Mouse (Mus musculus) hindbrain, embryonic 12.5 days (tissue): ENCODE results near the gene Cd3g. TPM values are rescaled to one million over a fixed set of nuclear protein-coding genes. Genes with fewer than 3 reads are reported as not detected.

Experiments used
- ATAC-seq: fragments of 200-750 bp; cut with Nextera tagmentation; 2 replicates; pipeline ENCODE4 v1.8.0; 2017; ENCODE audit warnings: moderate TSS enrichment; ENCODE audit not compliant: low FRiP score
- H3K27ac ChIP-seq: fragments of 300-500 bp; sonication (generic); 2 replicates; pipeline ENCODE4 v1.5.1; 2016; ENCODE audit warnings: mild to moderate bottlenecking
- H3K27me3 ChIP-seq: fragments of 300-500 bp; sonication (generic); 2 replicates; pipeline ENCODE4 v1.6.1; 2016; ENCODE audit warnings: mild to moderate bottlenecking
- H3K36me3 ChIP-seq: fragments of 300-500 bp; sonication (generic); 2 replicates; pipeline ENCODE4 v1.6.1; 2016; ENCODE audit warnings: mild to moderate bottlenecking
- H3K4me1 ChIP-seq: fragments of 300-500 bp; sonication (generic); 2 replicates; pipeline ENCODE4 v1.6.1; 2016
- H3K4me2 ChIP-seq: fragments of 300-500 bp; sonication (generic); replicated peaks from 2 replicates; pipeline ENCODE4 v1.6.1; 2016; ENCODE audit warnings: mild to moderate bottlenecking
- H3K4me3 ChIP-seq: fragments of 300-500 bp; sonication (generic); 2 replicates; pipeline ENCODE4 v1.5.1; 2016; ENCODE audit warnings: mild to moderate bottlenecking
- H3K9ac ChIP-seq: fragments of 300-500 bp; sonication (generic); 2 replicates; pipeline ENCODE4 v1.6.1; 2016; ENCODE audit warnings: mild to moderate bottlenecking, moderate library complexity
- H3K9me3 ChIP-seq: fragments of 300-500 bp; sonication (generic); replicated peaks from 2 replicates; pipeline ENCODE4 v1.6.1; 2016; ENCODE audit warnings: mild to moderate bottlenecking
- WGBS: fragments of 180-500 bp; shearing (Covaris S2); methylation state at CpG from one replicate; pipeline ENCODE4 v1.1.7; 2016; 5-methylcytosine and 5-hydroxymethylcytosine counted together
- polyA plus RNA-seq: library from polyadenylated mRNA; unstranded; fragments of >200 nt; fragmentation: Nextera tagmentation; extraction: Ambion mirVana; gene quantifications from 2 replicates; pipeline ENCODE4 v1.2.1, GENCODE M21; 2016

Cd3g gene
- polyA plus RNA-seq, 1 experiment from 2014 or later, result not detected

DNA sequence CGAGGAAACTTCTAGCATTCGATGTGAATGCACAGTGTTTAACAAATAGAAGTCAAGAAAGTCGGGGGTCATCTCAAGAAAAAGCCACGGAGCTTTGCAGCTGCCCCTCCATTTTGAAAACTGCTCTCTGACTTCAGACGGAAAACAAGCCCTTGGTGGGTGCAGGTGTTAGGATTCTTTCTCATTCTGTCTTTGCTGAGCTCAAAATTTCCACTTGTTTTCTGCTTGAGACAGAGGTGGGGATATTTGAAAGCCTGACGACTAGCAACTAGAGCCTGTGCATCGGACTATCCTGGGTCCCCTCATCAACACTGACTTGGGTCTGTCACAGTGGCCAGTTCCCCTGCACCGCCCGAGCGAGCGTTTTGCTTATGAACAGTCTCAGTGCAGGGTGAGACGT, 27.2 kb upstream of the Cd3g start:
- Histone ChIP-seq H3K4me2 (no peak overlapping the region), H3K27ac (no peak overlapping the region), H3K9ac (no peak overlapping the region), H3K36me3 (no peaks in the 10 kb centered on the region), H3K4me3 (no peak overlapping the region), H3K27me3 (no peaks in the 10 kb centered on the region; the same call in none of the 2 replicates), H3K4me1 (no peaks in the 10 kb centered on the region), H3K9me3 (no peaks in the 10 kb centered on the region)
- no peak for ATAC-seq
- WGBS, result 82% methylated on average over 12 of the region's 12 CpGs

DNA sequence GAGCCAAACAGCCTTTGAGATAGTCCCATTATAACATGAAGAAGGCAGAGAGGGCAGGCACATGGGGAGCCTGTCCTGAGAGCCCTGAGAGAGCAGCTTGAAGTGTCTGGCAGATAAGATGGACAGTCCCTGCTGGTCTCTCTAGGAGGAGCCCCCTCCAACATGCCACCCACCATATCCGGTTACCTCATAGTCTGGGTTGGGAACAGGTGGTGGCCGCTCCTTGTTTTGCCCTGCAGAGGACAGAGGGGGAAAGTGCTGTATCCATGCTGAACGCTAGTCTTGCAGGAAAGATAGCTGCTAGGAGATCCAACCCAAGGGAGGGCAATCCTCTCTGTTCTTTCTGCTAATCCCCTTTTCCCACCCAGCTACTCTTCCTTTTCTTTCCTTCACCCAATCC, 20.0 kb upstream of the Cd3g start:
- Histone ChIP-seq H3K4me2 (no peak overlapping the region), H3K27me3 (no peaks in the 10 kb centered on the region), H3K9me3 (no peaks in the 10 kb centered on the region), H3K4me1 (no peaks in the 10 kb centered on the region), H3K9ac (no peak overlapping the region), H3K27ac (no peak overlapping the region), H3K36me3 (no peaks in the 10 kb centered on the region), H3K4me3 (no peak overlapping the region)
- no peak for ATAC-seq
- WGBS, result 67% methylated on average over 3 of the region's 3 CpGs

DNA sequence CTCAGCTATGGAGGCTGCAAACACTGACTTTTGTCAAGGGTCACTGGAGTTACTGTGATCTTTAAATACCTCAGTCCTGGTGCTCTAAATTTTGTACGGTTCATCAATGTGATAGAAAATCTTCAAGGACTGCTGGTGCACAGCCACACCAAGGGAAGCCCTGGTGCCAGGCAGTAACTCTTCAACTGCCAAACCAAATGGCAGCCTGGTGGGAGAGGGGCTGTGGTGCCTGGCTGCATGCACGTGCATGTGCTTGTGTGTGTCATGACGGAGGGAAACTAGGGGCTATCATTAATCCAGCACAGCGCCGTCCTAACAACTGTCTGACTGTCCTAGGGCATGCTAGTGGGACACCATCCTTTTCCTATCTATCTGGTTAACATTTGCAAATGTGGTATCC, 19.5 kb upstream of the Cd3g start:
- 77% methylated on average over 5 of the region's 5 CpGs for WGBS
- Histone ChIP-seq H3K9me3 (no peaks in the 10 kb centered on the region), H3K4me3 (no peak overlapping the region), H3K27me3 (no peaks in the 10 kb centered on the region), H3K4me2 (no peak overlapping the region), H3K4me1 (no peaks in the 10 kb centered on the region), H3K9ac (no peak overlapping the region), H3K36me3 (no peaks in the 10 kb centered on the region), H3K27ac (no peak overlapping the region)
- no peak for ATAC-seq

DNA sequence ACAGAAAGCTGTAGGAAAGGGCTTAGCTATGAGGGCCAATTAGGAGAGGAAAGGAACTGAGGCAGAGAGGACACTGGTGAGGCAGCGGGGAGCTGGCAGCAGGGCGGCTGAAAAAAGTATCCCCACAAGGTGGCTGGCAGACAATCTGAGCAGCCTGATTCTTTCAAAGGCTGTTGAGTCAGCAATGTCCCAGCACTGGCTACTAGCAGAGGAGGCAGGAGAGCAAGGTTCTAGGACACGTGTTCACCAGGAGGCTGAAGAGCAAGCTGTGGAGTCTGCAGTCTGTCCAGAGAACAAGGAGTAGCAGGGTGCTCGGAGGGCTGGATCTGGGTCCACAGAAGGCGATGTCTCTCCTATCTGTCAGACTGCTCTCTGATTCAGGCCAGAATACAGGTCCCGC, 18.9 kb upstream of the Cd3g start:
- 54% methylated on average over 6 of the region's 6 CpGs for WGBS

DNA sequence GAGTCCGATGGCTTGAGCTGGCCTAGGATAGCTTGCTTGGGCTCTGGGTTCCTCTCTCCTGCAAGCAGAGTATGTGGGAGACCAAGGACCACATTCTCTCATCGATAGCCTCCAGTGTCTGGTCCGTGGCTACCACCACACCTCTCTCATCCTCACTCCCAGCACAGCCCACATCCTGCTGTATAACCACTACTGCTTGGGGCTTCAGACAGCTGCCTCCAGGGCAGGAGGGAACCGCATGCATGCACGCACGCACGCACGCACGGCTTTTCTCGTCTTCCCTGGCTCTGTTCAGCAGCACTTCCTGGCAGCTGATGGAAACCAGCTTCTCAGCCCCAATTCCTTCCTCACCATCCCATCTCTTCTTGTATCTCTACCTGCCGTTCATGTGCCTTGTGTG, 17.9 kb upstream of the Cd3g start:
- no peaks in the 10 kb centered on the region for H3K27me3 ChIP-seq
- no peaks in the 10 kb centered on the region for H3K4me1 ChIP-seq
- no peak overlapping the region for H3K9ac ChIP-seq
- 74% methylated on average over 11 of the region's 11 CpGs for WGBS
- no peaks in the 10 kb centered on the region for H3K36me3 ChIP-seq
- H3K27ac ChIP-seq, result no peak overlapping the region
- H3K4me3 ChIP-seq, result no peak overlapping the region
- no peaks in the 10 kb centered on the region for H3K9me3 ChIP-seq
- H3K4me2 ChIP-seq, result no peak overlapping the region
- ATAC-seq, result no peak

More for the DNA sequence above, 18.9 kb upstream of the Cd3g start:
- Histone ChIP-seq H3K36me3 (no peaks in the 10 kb centered on the region), H3K4me1 (no peaks in the 10 kb centered on the region), H3K9me3 (no peaks in the 10 kb centered on the region), H3K4me2 (no peak overlapping the region), H3K9ac (no peak overlapping the region), H3K27me3 (no peaks in the 10 kb centered on the region), H3K4me3 (no peak overlapping the region), H3K27ac (no peak overlapping the region)
- no peak for ATAC-seq

DNA sequence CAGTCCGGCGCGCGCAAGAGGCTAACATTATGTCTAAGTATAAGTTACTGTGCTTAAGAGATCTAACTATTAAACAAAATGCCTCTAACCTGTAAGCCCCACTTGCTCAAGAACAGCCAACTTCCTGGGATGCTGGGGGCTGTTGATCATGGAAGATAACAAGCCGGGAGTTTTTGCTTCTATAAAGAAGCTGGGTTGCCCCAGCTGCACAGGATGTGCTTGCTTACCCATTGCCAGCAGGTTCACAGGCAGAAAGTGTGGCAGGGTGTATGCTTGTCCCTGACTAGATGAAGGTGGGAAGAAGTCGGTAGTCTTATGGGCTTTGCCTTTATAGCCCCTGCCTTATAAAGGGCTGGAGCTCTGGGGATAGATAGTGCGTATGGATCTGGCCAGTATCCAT, 16.4 kb upstream of the Cd3g start:
- Histone ChIP-seq H3K9ac (no peak overlapping the region), H3K4me2 (no peak overlapping the region), H3K36me3 (no peaks in the 10 kb centered on the region), H3K4me3 (no peak overlapping the region), H3K27ac (no peak overlapping the region), H3K27me3 (no peaks in the 10 kb centered on the region), H3K4me1 (no peaks in the 10 kb centered on the region), H3K9me3 (no peaks in the 10 kb centered on the region)
- no peak for ATAC-seq
- WGBS, result 98% methylated on average over 7 of the region's 7 CpGs

DNA sequence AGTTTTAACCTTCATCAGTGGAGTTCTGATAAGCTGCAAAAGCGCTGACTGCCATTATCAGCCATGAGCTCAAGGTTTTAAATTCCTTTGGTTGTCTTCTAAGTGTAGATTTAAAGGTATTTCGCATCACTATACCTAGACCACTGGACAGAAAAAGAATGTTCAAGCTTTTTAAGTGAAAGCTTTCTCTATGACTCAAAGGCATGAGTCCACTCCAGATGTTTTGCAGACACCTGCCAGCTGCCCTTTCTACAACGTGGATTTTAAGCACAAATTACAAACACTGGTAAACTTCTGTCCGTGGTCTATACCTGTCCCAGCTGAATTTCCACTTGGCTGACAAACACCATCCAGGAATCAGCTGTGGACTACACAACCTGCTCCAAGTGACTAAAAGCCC, 14.7 kb upstream of the Cd3g start:
- 76% methylated on average over 4 of the region's 4 CpGs for WGBS
- Histone ChIP-seq H3K27me3 (no peaks in the 10 kb centered on the region), H3K9ac (no peak overlapping the region), H3K4me3 (no peak overlapping the region), H3K4me1 (no peaks in the 10 kb centered on the region), H3K9me3 (no peaks in the 10 kb centered on the region), H3K4me2 (no peak overlapping the region), H3K27ac (no peak overlapping the region), H3K36me3 (no peaks in the 10 kb centered on the region)
- no peak for ATAC-seq

DNA sequence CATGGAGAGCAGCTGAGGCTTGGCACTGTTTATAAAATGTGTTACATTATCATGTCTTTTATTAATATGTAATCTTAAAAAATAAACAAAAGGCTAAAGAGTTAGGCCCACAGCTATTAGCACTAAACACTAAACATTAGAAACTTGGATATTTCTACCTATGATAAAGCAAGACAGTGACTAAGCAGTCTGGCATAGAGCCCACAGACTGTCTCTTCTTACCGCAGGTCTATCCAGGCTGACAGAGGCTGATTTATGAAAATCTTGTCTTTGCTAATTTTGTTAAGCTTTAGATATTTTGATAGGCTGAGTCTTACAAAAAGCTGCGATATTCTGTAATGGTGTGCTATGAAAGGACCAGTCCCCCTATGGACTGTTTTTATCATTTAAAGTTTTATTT, 13.0 kb upstream of the Cd3g start:
- no peak overlapping the region for H3K27ac ChIP-seq
- no peaks in the 10 kb centered on the region for H3K9me3 ChIP-seq
- no peaks in the 10 kb centered on the region for H3K4me1 ChIP-seq
- H3K27me3 ChIP-seq, result no peaks in the 10 kb centered on the region
- no peak overlapping the region for H3K4me3 ChIP-seq
- 94% methylated on average over 2 of the region's 2 CpGs for WGBS
- no peaks in the 10 kb centered on the region for H3K36me3 ChIP-seq
- ATAC-seq, result no peak
- no peak overlapping the region for H3K9ac ChIP-seq
- no peak overlapping the region for H3K4me2 ChIP-seq

DNA sequence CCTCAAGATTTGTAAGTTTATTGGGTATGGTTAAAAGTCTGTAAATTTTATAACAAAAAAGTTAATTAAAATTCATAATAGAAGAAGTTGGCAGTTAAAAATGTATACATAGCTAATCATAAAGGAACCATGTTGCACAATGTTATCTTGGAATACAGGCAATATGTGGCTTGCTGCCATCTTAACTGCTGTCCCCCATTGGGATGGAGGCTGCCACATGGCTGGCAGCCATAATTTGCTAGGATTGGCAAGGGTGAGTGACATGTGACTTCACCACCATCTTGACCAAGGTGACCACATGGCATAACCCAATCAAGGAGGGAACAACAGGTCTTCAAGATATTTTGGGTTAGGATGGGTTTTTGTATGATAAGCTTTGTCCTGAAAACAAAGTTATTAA, 12.0 kb upstream of the Cd3g start:
- Histone ChIP-seq H3K36me3 (no peaks in the 10 kb centered on the region), H3K27me3 (no peaks in the 10 kb centered on the region), H3K9me3 (no peaks in the 10 kb centered on the region), H3K4me1 (no peaks in the 10 kb centered on the region), H3K4me3 (no peak overlapping the region), H3K9ac (no peak overlapping the region), H3K27ac (no peak overlapping the region), H3K4me2 (no peak overlapping the region)
- ATAC-seq, result no peak

DNA sequence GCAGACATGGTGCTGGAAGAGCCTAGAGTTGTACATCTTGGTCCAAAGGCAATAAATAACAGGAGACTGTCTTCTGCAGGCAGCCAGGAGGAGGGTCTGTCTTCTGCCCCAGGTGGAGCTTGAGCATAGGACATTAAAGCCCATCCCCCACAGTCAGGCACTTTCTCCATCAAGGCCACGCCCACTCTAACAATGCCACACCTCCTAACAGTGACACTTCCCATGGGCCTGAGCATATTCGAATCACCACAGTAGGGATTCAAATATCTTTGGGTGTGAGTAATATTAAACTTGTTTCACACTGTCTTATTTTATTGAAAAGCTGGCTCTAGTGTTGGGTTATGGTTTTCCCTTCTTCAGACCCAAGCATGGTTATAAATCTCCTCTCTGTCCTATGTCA, 11.6 kb upstream of the Cd3g start:
- WGBS, result 89% methylated on average over 2 of the region's 2 CpGs
- no peak overlapping the region for H3K9ac ChIP-seq
- no peak overlapping the region for H3K4me2 ChIP-seq
- H3K4me3 ChIP-seq, result no peak overlapping the region
- no peaks in the 10 kb centered on the region for H3K9me3 ChIP-seq
- H3K27ac ChIP-seq, result no peak overlapping the region
- no peaks in the 10 kb centered on the region for H3K36me3 ChIP-seq
- H3K27me3 ChIP-seq, result no peaks in the 10 kb centered on the region
- no peak for ATAC-seq
- H3K4me1 ChIP-seq, result no peaks in the 10 kb centered on the region

DNA sequence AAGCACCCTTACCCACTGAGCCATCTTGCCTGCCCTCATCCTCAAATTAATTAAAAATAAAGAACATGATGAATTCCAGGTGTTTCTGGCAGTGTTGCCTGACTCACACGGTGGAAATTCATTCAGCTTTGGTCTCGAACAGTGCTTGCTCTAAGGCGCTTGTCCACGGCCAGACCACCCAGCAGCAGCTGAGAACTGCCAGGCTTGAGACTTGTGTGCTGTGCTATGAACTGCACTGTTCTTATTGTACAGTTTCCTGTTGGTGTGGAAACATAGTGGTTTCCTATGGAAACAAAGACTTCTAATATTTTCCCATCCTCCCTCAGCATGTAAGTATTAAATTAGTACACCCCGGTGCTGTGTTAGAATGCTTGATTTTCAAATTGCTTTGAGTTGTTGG, 6.7 kb upstream of the Cd3g start:
- H3K9me3 ChIP-seq, result no peaks in the 10 kb centered on the region
- H3K4me3 ChIP-seq, result no peak overlapping the region
- no peak overlapping the region for H3K9ac ChIP-seq
- H3K27me3 ChIP-seq, result no peaks in the 10 kb centered on the region
- no peaks in the 10 kb centered on the region for H3K36me3 ChIP-seq
- WGBS, result 72% methylated on average over 5 of the region's 5 CpGs
- no peak overlapping the region for H3K27ac ChIP-seq
- H3K4me2 ChIP-seq, result no peak overlapping the region
- H3K4me1 ChIP-seq, result no peaks in the 10 kb centered on the region
- ATAC-seq, result no peak

DNA sequence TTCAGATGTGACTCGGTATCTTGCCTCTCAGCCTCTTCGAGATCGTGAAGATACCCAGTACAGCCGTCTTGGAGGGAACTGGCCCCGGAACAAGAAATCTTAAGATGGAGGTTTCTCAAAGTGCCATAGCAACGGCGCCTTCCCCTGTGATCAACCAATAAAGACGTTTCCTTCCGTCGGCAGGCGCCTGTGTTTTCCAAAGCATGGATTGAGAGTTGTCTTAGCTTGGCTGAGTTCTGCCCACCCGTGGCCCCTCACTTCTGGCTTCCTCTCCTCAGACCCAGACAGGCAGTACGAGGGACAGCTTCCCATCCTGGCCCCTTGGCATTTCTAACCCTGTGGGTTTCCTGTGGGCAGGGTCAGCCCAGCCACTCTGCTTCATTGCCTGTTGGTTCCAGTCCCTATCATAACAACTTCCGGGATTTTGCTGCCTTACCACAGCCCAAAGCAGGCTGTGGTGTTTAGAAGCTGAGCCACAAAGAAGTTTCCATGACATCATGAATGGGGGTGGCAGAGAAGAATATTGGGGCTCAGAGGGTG, 6.1 kb upstream of the Cd3g start:
- H3K27me3 ChIP-seq, result no peaks in the 10 kb centered on the region
- no peaks in the 10 kb centered on the region for H3K9me3 ChIP-seq
- no peak for ATAC-seq
- H3K27ac ChIP-seq, result no peak overlapping the region
- no peaks in the 10 kb centered on the region for H3K36me3 ChIP-seq
- no peak overlapping the region for H3K4me3 ChIP-seq
- no peak overlapping the region for H3K4me2 ChIP-seq
- H3K9ac ChIP-seq, result no peak overlapping the region
- H3K4me1 ChIP-seq, result no peaks in the 10 kb centered on the region
- WGBS, result 60% methylated on average over 14 of the region's 14 CpGs

DNA sequence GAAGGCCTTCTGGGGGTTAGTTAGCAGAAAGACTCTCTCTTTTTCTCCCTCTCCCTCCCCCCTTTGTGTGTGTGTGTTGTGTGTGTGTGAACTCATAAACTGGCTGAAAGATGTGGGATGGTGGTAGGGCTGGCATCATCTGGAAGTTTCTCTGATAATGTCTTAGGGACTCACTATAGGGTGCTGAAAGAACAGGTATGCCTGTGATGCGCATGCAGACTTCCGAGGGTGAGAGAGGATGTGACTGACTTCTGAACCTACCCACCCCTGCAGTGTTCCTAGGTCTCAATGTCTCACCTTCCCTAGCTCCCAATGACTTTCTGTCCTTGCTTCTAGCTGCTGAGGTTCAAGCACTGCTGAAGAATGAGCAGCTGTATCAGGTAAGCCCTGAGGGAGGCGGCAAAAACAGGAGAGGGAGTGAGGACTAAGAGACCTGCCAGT, 5.5 kb upstream of the Cd3g start:
- Histone ChIP-seq H3K4me1 (no peaks in the 10 kb centered on the region), H3K27me3 (no peaks in the 10 kb centered on the region), H3K9ac (no peak overlapping the region), H3K36me3 (no peaks in the 10 kb centered on the region), H3K4me2 (no peak overlapping the region), H3K27ac (no peak overlapping the region), H3K4me3 (no peak overlapping the region), H3K9me3 (no peaks in the 10 kb centered on the region)
- no peak for ATAC-seq
- 81% methylated on average over 3 of the region's 3 CpGs for WGBS
